Mouse (Mus musculus): Measurements from ENCODE around the gene Sdha.
A peak's percentile ranks its signal among the peaks of the same experiment; 100 is the strongest.

Gene Sdha

GRCm38 (mm10) chr13:74349566-74350434 is at the start of gene Sdha, which contains the start of gene Ccdc127:
Gene Sdha, minus strand, starts transcription at chr13:74350280.
Gene Ccdc127, plus strand, starts transcription at chr13:74350309.
- peak; percentile 97 for DNase-seq

- DNase-seq: no peak
Measured at GRCm38 (mm10) chr13:74399298-74399839, 49.3 kb upstream of the Sdha start, which contains the start of gene Ftl1-ps1. Gene Ftl1-ps1, plus strand, starts transcription at chr13:74399694.

GRCm38 (mm10) chr13:74391156-74391555 is 41.1 kb upstream of the Sdha start:
- no peak for DNase-seq

- DNase-seq: peak; percentile 66
Measured at GRCm38 (mm10) chr13:74390371-74390990, 40.4 kb upstream of the Sdha start, which contains the start of gene Zfp72. Gene Zfp72, minus strand, starts transcription at chr13:74390836.

- DNase-seq: no peak
Measured at GRCm38 (mm10) chr13:74389730-74390129, 39.6 kb upstream of the Sdha start.

- DNase-seq: no peak
Measured at GRCm38 (mm10) chr13:74382289-74382688, 32.2 kb upstream of the Sdha start.

- no peak for DNase-seq
Measured at GRCm38 (mm10) chr13:74381533-74382276, 31.6 kb upstream of the Sdha start.

GRCm38 (mm10) chr13:74363859-74364235 is 13.8 kb upstream of the Sdha start, which contains the start of gene Lrrc14b:
Gene Lrrc14b, minus strand, starts transcription at chr13:74364005.
- peak; percentile 23 for DNase-seq

- DNase-seq: no peak
Measured at GRCm38 (mm10) chr13:74363176-74363858, 13.2 kb upstream of the Sdha start.

- DNase-seq: no peak
Measured at GRCm38 (mm10) chr13:74362218-74362617, 12.1 kb upstream of the Sdha start.

GRCm38 (mm10) chr13:74356491-74356890 is 6.4 kb upstream of the Sdha start:
- DNase-seq: no peak

GRCm38 (mm10) chr13:74350435-74350906 is 391 bp upstream of the Sdha start:
- DNase-seq: no peak

GRCm38 (mm10) chr13:74341036-74341435 is 9.0 kb downstream of the Sdha start:
- no peak for DNase-seq

- no peak for DNase-seq
Measured at GRCm38 (mm10) chr13:74329321-74329720, 20.8 kb downstream of the Sdha start.

GRCm38 (mm10) chr13:74317170-74317849 is 32.8 kb downstream of the Sdha start, which contains the start of gene Pdcd6:
Gene Pdcd6, minus strand, starts transcription at chr13:74317580.
- peak; percentile 77 for DNase-seq

GRCm38 (mm10) chr13:74316789-74317169 is 33.3 kb downstream of the Sdha start:
- no peak for DNase-seq

GRCm38 (mm10) chr13:74316386-74316785 is 33.7 kb downstream of the Sdha start:
- no peak for DNase-seq

- DNase-seq: no peak
Measured at GRCm38 (mm10) chr13:74314616-74315015, 35.5 kb downstream of the Sdha start.

- DNase-seq: no peak
Measured at GRCm38 (mm10) chr13:74305780-74306179, 44.3 kb downstream of the Sdha start.

- DNase-seq: no peak
Measured at GRCm38 (mm10) chr13:74305380-74305779, 44.7 kb downstream of the Sdha start.

Data from cerebellum, adult 8-10 months (tissue).